Mouse (Mus musculus): ENCODE data around the gene Ncoa5.

- no peak for TF ChIP-seq CTCF (IDR thresholded peaks at IDR 0.05)
- TF ChIP-seq EP300 (IDR thresholded peaks at IDR 0.05) = no peak
Measured at GRCm38 (mm10) chr2:165080657-165081056, 46.0 kb upstream of the Ncoa5 start.

All from lung, postnatal 0 days (tissue).